Mouse (Mus musculus): Measurements from ENCODE around the gene Slc25a33.
A peak's percentile ranks its signal among the peaks of the same experiment; 100 is the strongest.

Slc25a33 gene

DNA sequence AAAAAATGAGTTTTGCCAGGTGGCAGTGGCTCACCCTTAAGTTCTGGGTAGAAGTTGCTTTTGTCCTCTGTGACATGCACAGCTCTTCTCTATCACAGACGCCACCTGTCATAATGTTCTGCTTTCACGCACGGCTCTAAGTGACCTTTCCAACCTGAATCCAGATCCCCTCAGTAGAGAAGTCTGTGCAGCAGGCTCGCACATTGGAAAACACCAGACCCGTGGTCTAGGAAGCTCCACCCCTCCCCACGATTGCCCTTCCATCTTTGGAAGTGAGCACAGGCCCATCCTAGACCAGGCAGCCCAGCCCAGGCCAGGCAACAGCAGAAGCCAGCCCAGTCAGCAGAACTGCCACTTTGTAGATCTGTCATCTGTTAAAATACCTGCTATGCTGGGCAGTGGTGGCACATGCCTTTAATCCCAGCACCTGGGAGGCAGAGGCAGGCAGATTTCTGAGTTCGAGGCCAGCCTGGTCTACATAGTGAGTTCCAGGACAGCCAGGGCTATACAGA lies 20.9 kb upstream of the Slc25a33 start:
- no peak for DNase-seq (ENCODE audit: extremely low spot score)

DNA sequence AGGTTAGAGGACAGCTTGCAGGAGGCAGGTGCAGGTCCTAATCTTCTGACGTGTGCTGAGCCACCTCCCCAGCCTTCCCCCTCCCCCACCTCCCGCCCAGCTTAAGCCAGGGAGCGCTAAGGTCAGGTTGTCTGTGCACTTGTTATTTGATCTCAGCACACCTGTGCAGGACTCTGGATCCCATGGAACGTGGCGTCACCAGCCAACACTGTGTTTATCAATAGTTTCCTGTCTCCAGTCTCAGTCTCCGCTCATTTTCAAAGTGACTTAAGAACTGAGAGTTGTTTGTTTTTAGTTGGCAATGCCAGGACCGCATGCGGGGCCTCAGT lies 19.9 kb upstream of the Slc25a33 start:
- no peak for DNase-seq (ENCODE audit: extremely low spot score)

DNA sequence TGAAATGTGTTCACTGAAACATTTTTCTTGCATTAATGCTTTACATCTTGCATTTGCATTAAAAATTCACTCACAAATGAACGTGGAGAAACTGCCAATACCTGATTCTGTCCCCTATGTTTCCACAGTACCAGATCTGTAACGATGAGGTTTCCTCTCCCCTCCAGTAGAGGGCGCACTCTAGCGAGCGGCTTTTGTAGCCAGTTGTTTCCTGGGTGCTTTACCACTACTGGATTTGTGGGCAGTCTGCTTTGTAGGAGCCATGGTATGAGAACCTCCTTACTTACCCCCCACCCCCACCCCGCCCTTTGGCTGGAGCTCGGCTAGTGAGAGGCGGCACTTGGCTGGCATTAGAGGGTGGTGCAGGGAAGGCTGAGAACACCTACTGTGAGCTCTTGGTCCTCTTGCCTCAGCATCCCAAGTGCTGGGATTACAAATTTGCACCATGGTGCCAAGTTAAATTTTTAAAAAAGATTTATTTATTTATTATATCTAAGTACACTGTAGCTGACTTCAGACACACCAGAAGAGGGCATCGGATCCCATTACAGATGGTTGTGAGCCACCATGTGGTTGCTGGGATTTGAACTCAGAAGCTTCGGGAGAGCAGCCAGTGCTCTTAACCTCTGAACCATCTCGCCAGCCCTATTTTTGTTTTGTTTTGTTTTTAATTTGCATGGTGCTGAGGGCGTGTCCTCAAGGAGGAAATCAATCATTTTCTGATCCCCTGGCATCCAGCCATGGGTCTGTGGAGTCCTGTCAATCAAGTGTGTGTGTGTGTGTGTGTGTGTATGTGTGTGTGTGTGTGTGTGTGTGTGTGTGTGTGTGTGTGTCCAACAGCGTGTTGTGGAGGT lies 19.3 kb upstream of the Slc25a33 start:
- no peak for DNase-seq (ENCODE audit: extremely low spot score)

DNA sequence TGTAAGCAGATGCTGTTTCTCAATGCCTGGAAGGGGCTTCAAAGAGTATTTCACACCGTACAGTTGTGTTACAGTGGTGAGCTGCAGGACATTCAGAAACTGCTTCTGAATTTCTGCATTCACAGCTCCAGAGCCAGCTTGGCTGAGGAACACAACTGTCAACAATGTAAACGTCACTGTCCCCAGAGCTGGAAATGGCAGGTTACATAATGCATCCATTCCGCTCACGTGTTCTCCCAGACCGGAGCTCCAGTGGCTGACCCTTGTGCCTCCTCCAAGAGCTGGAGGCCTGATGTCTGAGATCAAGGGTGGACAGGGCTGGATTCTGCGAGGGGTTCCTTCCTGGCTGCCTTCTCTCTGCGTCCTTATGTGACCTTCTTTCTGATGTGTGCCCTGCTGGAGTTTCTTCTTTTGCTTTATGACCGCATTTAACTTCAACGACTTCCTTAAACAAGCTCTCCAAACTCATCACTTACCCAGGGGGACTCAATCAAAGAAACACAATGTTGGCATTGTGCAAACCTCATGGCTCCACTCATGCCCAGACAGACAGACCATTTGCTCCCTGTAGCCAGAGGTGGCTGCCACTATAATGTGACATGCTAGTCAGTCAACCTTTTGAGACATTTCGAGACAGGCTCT lies 18.2 kb upstream of the Slc25a33 start:
- no peak for DNase-seq (ENCODE audit: extremely low spot score)

DNA sequence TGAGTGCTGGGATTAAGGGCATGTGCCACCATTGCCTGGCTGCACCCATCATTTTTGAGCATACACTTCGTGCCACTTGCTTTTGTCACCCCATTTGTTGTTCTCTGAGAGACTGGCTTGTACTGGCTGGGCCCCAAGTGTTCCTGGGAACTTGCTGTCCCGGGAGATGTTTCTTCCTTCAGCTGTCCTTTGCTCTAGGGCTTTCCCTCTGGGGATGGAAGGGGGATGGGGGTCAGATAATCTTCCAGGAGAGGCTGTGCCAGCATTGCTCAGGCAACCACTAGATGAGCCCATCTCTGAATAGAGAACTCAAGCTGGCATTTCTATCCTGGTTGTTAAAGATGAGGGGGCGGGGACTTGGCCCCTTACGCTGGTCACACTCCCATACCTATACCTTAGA lies 17.4 kb upstream of the Slc25a33 start:
- no peak for DNase-seq (ENCODE audit: extremely low spot score)

DNA sequence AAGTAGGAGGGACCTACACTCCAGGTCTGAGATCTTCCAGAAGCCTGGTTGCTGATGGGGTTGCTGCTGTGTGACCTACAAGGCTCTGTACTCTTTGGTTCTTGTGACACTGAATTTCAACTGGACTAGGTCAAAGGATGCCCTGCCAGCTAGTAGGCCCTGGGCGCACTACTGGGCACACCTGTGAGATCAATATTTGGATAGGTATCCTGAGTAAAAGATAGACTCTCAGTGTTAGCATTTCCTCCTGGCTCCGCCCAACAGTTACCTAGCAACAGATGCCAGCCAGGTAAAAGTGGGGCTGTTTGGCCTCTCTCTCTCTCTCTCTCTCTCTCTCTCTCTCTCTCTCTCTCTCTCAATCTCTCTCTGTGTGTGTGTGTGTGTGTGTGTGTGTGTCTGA lies 16.9 kb upstream of the Slc25a33 start:
- DNase-seq (ENCODE audit: extremely low spot score): no peak

DNA sequence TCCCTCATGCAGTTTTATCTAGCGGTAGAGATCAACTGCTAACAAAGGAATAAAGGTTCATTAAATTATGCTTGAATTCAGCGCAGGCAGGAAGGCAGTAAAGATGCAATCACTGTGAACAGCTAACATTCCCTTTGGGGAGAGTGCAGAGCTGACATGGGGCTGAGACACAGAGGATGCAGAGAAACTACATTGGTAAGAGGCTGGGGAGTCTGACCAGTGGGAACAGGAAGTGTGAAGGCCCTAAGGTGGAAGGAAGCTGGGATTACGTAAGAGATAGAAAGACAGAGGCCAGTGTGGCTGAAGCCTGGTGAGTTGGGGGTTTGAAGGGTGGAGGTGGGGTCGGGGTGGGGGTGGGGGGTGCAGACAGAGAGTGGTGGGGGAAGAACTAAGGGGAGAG lies 16.5 kb upstream of the Slc25a33 start:
- DNase-seq (ENCODE audit: extremely low spot score): no peak

DNA sequence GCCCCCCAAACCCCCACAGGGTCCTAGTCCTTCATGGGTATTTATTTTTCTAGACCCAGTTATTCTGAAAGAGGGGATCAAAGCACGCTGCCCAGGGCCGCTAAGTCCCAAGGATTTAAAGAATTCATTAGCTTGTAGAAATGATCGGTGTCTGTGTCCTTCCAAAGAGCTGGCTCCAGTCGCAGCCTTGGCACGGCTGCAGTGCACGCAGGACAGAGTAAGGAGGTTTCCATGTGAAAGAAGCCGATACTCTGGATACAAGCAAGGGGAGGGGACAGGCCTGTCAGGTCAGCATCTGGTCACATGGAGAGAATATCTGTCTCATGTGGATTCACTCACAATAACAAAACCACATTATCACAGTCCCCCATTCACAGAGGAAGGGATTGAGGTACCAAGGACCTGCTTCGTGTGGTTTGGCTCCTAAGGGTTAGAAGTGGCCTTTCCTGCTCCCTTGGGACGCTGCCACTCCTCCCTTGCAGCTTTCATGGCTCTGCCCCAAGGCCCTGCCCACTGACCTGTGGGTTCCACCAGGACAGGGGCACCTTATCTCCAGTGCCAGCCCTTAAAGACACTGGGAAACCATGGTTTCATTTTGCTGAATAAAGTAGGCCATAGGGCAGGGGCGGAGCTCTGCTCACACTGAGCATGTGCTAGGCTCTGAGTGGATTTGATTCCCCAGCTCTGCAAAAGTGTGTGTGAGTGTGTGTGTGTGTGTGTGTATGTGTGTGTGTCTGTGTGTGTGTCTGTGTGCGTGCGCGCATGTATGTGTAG lies 15.5 kb upstream of the Slc25a33 start:
- DNase-seq (ENCODE audit: extremely low spot score): no peak

DNA sequence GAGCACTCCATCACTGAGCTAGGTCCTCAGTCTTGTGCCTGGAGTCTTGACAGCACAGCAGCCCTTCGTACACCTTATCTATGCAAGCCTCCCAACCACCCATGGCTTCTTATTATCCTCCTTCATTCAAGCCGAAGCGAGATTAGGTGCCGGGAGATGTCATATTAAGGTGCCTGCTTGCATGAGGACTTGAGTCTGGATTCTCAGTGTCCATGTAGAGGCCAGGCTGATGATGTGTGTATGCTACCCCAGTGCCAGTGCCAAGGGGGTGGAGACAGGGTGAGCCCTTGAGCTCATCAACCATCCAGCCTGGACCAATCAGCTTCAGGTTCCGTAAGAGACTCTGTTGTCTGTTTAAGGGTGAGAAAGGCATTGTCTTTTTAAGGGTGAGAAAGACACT lies 10.8 kb upstream of the Slc25a33 start:
- no peak for DNase-seq (ENCODE audit: extremely low spot score)

DNA sequence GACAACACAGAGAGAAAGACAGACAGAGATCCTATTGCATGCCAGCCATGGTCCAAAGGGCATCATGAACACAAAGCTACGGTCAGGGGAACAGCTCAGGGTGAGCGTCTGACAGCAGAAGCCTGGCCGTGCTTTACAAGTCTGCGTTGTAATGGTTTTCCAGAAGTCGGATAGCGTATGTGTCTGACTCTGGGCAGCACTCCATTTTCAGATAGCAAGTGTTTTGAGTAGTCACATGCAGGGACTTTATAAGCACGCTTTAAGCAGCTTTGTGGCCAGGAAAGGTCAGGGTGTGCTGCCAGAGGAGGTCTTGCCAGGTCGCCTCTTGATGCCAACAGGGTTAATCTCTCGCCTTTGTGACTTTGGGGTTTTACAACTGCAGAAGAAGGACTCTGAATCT lies 10.3 kb upstream of the Slc25a33 start:
- DNase-seq (ENCODE audit: extremely low spot score): no peak

DNA sequence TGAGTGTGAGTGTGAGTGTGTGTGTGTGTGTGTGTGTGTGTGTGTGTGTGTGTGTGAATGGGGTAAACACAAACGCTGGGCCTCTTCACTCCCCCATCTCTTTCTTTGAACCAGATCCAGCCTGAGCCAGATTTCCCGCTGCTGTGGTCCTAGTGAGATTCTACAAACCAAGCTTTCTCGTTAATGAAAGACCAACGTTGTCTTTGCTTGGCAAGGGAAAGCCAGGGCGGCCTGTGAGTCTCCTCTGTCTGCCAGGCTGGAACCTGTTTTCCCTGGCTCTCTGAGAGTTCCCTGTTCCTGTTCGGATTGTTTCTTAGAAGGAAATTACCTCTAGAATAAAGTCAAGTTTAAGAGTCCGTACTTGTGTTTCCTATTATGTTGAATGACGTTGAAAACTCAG lies 8.9 kb upstream of the Slc25a33 start:
- DNase-seq (ENCODE audit: extremely low spot score): no peak

DNA sequence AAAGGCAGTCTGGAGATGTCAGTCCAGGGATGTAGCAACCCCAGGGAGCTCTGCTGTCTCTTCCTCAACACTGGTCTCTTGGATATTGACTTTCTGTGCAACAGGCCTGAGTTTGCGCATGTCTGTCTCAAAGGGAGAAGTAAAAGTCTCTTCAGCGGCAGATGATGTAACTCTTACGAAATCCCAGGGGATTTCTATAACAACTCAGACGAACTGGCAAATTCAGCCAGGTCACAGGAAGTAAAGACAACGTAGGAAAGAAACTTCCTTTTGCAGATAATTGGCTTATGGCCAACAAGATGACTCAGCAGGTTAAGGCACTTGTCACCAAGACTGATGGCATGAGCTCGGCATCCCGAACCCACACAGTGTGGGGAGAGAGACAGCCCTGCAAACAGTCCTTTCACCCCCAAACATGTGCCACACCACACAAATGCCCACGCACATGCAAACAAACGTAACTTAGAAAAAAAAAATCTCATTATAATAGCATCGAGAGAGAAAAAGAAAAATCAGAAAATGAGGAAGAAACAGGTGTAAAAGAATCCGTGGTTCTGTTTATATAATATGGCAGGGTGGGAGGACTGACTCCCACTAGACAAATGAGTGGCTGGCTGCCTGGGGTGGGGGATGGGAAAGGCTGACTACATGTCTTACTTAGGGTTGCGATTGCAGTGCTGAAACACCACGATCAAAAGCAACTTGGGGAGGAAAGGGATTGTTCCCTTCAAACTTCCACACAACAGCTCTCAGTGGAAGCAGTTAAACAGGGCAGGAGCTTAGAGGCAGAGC lies 6.7 kb upstream of the Slc25a33 start:
- DNase-seq (ENCODE audit: extremely low spot score): no peak

DNA sequence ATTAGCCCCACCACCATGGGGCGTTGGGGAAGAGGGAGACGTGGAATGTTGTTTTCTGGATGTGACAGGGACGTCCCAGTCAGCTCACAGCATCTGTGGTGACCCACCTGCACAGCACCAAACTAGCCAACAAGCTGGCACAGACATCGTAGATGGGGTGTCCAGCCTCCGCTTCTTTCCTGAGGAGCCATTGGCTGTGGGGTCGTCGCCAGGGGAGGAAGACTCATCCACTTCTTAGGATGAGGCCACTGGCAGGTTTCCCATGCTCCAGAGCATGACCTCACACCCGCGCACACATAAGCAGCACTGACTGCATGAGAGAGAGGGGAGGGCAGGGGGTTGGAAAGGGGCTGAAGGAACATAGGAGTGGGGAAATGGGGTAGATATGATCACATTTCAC lies 5.9 kb upstream of the Slc25a33 start:
- no peak for DNase-seq (ENCODE audit: extremely low spot score)

DNA sequence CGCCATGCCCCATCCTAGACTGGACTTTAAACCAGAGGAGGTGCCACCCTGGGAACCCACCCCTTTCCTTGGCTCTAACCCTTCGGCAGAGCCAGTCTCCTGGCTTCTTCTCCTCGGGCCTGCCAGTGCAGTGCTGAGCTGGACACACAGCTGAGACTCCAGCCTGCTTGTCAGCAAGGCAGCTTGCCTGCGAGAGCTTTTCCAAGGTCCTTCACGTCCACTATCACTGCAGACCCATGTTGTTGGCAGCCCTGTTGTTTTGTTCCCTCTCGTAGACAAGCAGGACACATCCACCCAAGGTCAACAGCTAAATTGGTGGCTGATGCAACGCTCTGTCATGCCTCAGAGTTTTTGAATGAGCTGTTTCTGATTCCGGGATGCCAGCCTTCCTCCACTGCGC lies 3.0 kb upstream of the Slc25a33 start:
- DNase-seq (ENCODE audit: extremely low spot score): no peak

DNA sequence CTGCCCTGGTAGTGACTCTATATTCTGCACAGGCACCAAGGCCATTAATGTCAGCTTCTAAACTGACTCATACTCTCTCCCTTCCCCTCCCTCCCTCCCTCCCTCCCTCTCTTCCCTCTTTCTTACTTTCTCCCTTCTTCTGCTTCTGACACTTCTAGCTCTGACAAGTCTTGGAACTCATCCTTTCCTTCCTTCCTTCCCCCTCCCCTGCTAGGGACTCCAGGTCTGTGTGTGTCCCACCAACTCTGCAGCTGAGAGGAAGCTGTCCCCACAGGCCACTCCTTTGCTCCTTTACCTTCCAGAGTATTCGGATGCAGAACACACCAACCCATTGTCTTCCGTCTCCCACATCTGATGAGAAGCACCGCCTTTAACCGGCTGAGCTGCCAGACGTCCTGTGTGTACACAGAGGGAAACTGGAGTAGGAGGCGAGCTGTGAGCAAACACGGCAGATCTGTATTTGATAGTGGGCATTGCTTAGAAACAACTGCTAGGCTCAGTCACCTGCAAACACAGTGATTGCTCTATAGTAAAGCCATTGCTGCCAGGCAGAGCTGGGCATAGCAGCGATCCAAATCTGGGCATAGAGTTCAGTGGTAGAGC lies 1.8 kb upstream of the Slc25a33 start:
- DNase-seq (ENCODE audit: extremely low spot score): no peak

DNA sequence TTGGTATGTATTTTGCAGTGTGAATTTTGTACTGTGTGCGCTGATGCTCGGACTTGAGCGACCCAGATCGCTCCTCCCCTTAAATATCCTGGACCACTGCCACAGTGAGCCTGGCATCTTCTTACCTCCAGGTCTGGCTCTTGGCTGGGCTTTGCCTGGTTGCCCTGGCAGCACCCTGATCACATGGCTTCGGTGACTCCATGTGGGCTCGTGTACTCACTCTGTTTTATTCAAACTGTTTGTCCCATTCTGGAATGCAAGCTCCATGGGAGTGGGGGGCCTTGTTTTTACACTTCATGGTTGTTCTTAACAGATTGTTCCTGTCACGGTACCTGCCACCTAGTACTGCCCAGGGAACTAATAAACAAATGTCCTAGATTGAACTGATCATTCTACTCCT lies 1.3 kb upstream of the Slc25a33 start:
- no peak for DNase-seq (ENCODE audit: extremely low spot score)

DNA sequence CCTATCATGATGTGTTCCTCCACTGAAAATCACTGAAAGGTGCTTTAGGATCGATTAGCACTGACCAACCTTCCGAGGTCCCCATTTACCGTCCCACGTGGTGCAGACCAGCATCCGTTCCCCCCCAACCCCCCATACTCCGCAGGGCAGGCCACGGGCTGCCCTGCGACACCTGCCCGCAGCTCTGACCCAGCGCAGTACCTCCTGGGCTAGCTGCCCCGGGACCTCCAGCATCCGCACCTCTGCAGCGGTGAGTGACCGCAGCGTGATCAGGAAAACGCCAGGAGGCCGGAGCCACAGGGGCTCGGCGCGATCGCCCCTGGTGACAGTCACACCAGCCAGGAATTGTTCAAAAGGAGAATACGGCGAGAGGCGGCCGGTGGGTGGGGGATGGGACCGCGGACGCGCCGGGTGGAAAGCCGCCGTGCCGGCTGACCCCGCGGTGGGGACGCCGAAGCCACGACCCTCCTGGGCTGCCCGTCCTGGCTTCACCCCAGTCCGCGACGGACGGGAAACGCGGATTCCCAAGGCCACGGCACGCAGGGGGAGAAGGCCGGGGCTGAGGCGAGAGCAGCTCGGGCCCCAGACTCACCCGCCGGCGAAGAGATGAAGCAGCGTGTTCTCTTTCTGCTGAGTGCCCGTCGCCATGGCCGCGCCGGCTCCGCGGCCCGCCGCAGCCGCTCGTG lies 526 bp downstream of the Slc25a33 start:
- DNase-seq (ENCODE audit: extremely low spot score): peak; percentile 43

DNA sequence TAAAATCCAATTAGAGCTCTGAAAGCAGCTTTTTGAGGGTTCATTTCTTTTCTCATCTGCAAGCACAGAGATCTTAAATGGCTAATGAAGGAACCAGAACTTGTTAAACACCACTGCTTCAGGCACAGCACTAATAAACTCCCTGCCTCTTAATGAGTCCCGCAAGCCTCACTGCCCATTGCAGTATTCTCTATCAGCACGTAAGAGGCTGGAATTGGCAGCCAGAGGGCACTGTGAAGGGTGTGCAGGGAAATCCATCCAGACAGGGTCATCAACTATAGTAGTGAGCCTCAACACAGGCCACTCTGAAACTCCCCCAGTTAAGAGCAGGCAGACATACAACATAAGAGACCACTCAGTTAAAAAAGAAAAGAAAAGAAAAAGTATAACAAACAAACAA lies 1.7 kb downstream of the Slc25a33 start:
- no peak for DNase-seq (ENCODE audit: extremely low spot score)

DNA sequence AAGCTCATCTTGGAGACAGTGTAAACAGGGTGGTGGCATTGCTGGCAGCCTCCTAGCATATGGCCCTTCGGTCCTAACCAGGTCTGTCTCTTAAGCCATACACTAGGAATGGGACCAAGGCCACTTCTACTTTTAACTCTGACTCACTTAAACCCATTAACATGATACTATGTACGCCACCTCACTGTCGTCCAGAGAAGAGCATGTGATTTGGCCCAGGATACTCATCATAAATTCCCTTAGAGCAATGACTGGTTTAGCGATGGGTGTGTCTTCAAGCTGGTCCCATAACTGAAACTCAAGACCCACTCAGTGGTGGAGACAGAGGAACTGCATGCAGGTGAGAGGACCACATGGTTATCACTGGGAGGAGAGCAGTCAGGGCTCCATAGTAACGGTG lies 8.9 kb downstream of the Slc25a33 start:
- no peak for DNase-seq (ENCODE audit: extremely low spot score)

DNA sequence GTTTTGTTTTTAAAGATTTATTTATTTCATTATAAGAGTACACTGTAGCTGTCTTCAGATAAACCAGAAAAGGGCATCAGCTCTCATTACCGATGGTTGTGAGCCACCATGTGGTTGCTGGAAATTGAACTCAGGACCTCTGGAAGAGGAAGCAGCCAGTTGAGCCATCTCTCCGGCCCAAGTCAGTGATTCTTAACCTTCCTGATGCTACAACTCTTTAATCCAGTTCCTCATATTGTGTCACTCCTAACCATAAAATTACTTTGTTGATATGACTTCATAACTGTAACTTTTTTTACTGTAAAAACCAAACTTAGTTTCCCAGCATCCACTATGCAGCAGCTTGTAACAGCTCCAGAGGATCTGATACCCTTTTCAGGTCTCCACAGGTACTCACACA lies 10.7 kb downstream of the Slc25a33 start:
- no peak for DNase-seq (ENCODE audit: extremely low spot score)

DNA sequence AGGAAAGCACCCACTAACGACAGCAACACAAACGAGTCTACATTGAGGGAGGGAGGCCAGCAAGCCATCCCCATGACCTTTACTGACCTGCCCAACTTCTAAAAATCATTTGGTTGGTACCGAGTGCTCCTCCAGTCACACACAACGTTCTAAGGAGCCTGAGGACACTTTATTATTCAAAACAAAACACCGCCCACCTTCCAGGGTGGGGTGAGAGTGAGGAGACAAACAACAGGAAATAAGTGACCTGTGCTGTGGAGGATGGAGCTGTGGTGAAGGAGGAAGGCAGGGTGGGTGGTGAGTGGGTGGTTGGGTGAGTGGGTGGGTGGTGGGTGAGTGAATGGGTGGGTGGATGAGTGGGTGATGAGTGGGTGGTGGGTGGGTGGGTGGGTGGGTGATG lies 14.6 kb downstream of the Slc25a33 start:
- no peak for DNase-seq (ENCODE audit: extremely low spot score)
